Mouse (Mus musculus) C2C12 (cell line): Measurements from ENCODE around the gene Ccdc96.

ENCODE experiments used
- CEBPB ChIP-seq: IDR thresholded peaks from one replicate; pipeline ENCODE4 v1.6.1; 2011; ENCODE audit warnings: low read depth, mild to moderate bottlenecking, control low read depth, moderate library complexity
- MAX ChIP-seq: IDR thresholded peaks from one replicate; pipeline ENCODE4 v1.6.1; 2011; ENCODE audit warnings: mild to moderate bottlenecking, control low read depth
- MYOD1 ChIP-seq: IDR thresholded peaks from one replicate; pipeline ENCODE4 v1.6.1; 2011; ENCODE audit warnings: low read depth; ENCODE audit not compliant: control insufficient read depth, insufficient read length
- USF1 ChIP-seq: IDR thresholded peaks from one replicate; pipeline ENCODE4 v1.6.1; 2011; ENCODE audit warnings: low read depth, mild to moderate bottlenecking, control low read depth, moderate library complexity

DNA sequence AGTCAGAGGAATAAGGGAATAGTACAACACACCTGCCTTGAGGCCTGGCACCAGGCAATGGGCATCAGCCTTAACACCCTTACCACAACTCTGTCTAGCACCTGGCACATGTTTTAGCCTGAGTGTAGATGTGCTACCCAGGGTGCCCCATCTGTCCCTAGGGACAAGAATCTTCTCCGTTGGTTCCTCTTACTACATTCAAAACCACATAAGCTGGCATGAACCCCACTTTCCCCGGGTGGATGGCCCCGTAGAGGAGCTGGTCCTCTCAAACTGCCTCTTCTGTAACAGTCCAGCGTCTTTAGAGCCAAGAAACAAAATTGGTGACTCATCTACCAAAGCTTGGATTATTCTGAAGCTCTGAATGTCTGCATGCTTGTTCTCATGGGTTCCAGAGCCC, 4.0 kb upstream of the Ccdc96 start:
- no peak for TF ChIP-seq USF1
- no peak for TF ChIP-seq MYOD1
- TF ChIP-seq MAX = no peak
- TF ChIP-seq CEBPB = no peak
